Mouse (Mus musculus) limb, embryonic 15.5 days (tissue): Measurements from ENCODE around the gene Crb2. TPM values are rescaled to one million over a fixed set of nuclear protein-coding genes. Genes with fewer than 3 reads are reported as not detected.

Experiments used
- ATAC-seq: fragments of 200-750 bp; cut with Nextera tagmentation; 2 replicates; pipeline ENCODE4 v1.8.0; 2017; ENCODE audit warnings: low read depth, moderate TSS enrichment; ENCODE audit not compliant: insufficient number of reproducible peaks, low FRiP score, low TSS enrichment
- H3K27ac ChIP-seq: fragments of 300-500 bp; sonication (generic); 2 replicates; pipeline ENCODE4 v1.5.1; 2015; ENCODE audit warnings: moderate library complexity, mild to moderate bottlenecking, inconsistent platforms
- H3K27me3 ChIP-seq: fragments of 300-500 bp; sonication (generic); 2 replicates; pipeline ENCODE4 v1.6.1; 2015; ENCODE audit warnings: inconsistent platforms
- H3K36me3 ChIP-seq: fragments of 300-500 bp; sonication (generic); 2 replicates; pipeline ENCODE4 v1.6.1; 2015; ENCODE audit warnings: inconsistent platforms
- H3K4me1 ChIP-seq: fragments of 300-500 bp; sonication (generic); 2 replicates; pipeline ENCODE4 v1.6.1; 2015; ENCODE audit warnings: inconsistent platforms
- H3K4me2 ChIP-seq: fragments of 300-500 bp; sonication (generic); 2 replicates; pipeline ENCODE4 v1.6.1; 2015; ENCODE audit warnings: mild to moderate bottlenecking, inconsistent platforms
- H3K4me3 ChIP-seq: fragments of 300-500 bp; sonication (generic); 2 replicates; pipeline ENCODE4 v1.5.1; 2015; ENCODE audit warnings: mild to moderate bottlenecking, inconsistent platforms
- H3K9ac ChIP-seq: fragments of 300-500 bp; sonication (generic); 2 replicates; pipeline ENCODE4 v1.6.1; 2015; ENCODE audit warnings: inconsistent platforms
- H3K9me3 ChIP-seq: fragments of 300-500 bp; sonication (generic); 2 replicates; pipeline ENCODE4 v1.6.1; 2016; ENCODE audit warnings: inconsistent platforms
- WGBS: fragments of 180-500 bp; shearing (Covaris S2); methylation state at CpG from one replicate; pipeline ENCODE4 v1.1.7; 2015; 5-methylcytosine and 5-hydroxymethylcytosine counted together
- polyA plus RNA-seq: library from polyadenylated mRNA; unstranded; fragments of >200 nt; fragmentation: Nextera tagmentation; extraction: Ambion mirVana; gene quantifications from 2 replicates; pipeline ENCODE4 v1.2.1, GENCODE M21; 2015

Crb2 gene
- polyA plus RNA-seq, 1 experiment from 2014 or later: 0.36 TPM

- Histone ChIP-seq H3K9ac (no peak overlapping the region), H3K9me3 (no peaks in the 10 kb centered on the region), H3K27ac (no peak overlapping the region), H3K4me2 (no peak overlapping the region), H3K27me3 (no peaks in the 10 kb centered on the region), H3K4me3 (no peak overlapping the region), H3K4me1 (peaks cover 9% of the 10 kb centered on the region; the same call in 1 of the 2 replicates), H3K36me3 (peaks cover 20% of the 10 kb centered on the region)
- 82% methylated on average over 8 of the region's 8 CpGs for WGBS
- no peak for ATAC-seq
Measured at GRCm38 (mm10) chr2:37814820-37815361, 38.8 kb downstream of the Crb2 start.

DNA sequence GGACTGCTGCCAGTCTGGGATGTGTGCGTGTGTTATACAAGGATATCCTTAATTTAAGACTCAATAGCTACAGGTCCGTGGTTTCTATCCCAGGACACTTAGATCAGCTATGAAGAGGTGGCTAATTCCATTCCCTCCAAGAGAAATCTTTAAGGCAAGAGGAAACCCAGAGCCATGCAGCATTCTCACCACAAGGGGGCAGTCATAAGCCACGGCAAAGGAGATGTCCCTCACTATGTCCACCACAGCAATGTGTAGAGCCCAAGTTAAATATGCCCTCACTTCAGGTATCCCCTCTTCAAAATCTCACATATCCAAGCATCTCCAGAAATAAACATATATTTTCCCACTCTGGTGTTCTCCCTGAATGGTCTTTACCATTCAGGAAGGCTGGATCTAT lies 39.6 kb downstream of the Crb2 start:
- Histone ChIP-seq H3K27me3 (no peaks in the 10 kb centered on the region), H3K4me2 (no peak overlapping the region), H3K9ac (no peak overlapping the region), H3K4me1 (peaks cover 9% of the 10 kb centered on the region; the same call in 1 of the 2 replicates), H3K36me3 (peaks cover 15% of the 10 kb centered on the region), H3K9me3 (no peaks in the 10 kb centered on the region), H3K4me3 (no peak overlapping the region), H3K27ac (no peak overlapping the region)
- no peak for ATAC-seq
- WGBS: 16% methylated on average over 3 of the region's 3 CpGs

DNA sequence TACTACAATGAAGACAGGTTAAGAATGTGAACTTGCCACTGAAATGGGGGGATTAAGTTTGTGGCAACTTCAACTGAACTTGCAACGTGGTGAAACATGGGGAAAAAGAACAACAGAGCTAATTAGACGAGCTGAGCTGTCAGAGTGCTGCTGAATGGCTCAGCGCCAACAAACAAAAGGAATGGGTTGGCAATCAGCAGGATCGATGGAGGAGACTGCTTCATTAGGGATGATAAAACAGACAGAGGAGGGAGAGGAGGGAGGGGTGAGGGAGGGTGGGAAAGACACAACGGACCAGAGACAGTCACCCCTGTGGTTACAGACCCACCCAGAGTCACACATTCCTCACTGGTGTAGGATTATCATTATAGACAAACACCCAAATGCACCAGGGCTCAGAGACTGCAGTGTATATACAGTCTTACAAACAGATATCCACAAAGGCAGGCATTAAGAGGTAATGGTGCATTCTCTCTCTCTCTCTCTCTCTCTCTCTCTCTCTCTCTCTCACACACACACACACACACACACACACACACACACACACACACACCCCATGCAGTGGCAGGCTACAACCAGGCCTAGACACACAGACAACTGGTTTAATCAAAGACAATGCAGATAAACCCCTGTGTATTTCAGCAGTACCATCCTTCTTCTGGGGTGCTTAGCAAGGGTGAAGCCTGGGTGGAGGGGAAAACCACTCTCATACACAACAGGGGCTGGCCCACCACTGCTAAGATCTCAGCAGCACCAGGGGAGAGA lies 42.9 kb downstream of the Crb2 start:
- ATAC-seq: no peak
- Histone ChIP-seq H3K4me2 (no peak overlapping the region), H3K27ac (no peak overlapping the region), H3K4me3 (no peak overlapping the region), H3K27me3 (no peaks in the 10 kb centered on the region), H3K36me3 (no peaks in the 10 kb centered on the region; the same call in 1 of the 2 replicates), H3K4me1 (peaks cover 6% of the 10 kb centered on the region; the same call in 1 of the 2 replicates), H3K9me3 (no peaks in the 10 kb centered on the region), H3K9ac (no peak overlapping the region)
- 23% methylated on average over 5 of the region's 5 CpGs for WGBS

GRCm38 (mm10) chr2:37819526-37820152 lies 43.6 kb downstream of the Crb2 start:
- WGBS: 49% methylated on average over 4 of the region's 4 CpGs

GRCm38 (mm10) chr2:37822122-37822521 lies 46.1 kb downstream of the Crb2 start:
- WGBS: 66% methylated on average over 5 of the region's 5 CpGs
- H3K4me1 ChIP-seq: peaks cover 6% of the 10 kb centered on the region; the same call in 1 of the 2 replicates
- H3K9me3 ChIP-seq: no peaks in the 10 kb centered on the region
- H3K27ac ChIP-seq: no peak overlapping the region
- no peak overlapping the region for H3K4me3 ChIP-seq
- H3K27me3 ChIP-seq: no peaks in the 10 kb centered on the region
- peaks cover 3% of the 10 kb centered on the region; the same call in 1 of the 2 replicates for H3K36me3 ChIP-seq
- H3K9ac ChIP-seq: no peak overlapping the region
- H3K4me2 ChIP-seq: no peak overlapping the region
- no peak for ATAC-seq

More at GRCm38 (mm10) chr2:37819526-37820152, 43.6 kb downstream of the Crb2 start:
- no peak overlapping the region for H3K27ac ChIP-seq
- no peak overlapping the region for H3K4me2 ChIP-seq
- no peak overlapping the region for H3K4me3 ChIP-seq
- H3K9me3 ChIP-seq: no peaks in the 10 kb centered on the region
- H3K27me3 ChIP-seq: no peaks in the 10 kb centered on the region
- H3K9ac ChIP-seq: no peak overlapping the region
- H3K36me3 ChIP-seq: no peaks in the 10 kb centered on the region; the same call in 1 of the 2 replicates
- ATAC-seq: no peak
- H3K4me1 ChIP-seq: peaks cover 6% of the 10 kb centered on the region; the same call in 1 of the 2 replicates

- Histone ChIP-seq H3K27ac (no peak overlapping the region), H3K9ac (no peak overlapping the region), H3K4me3 (no peak overlapping the region), H3K4me2 (no peak overlapping the region), H3K36me3 (peaks cover 3% of the 10 kb centered on the region; the same call in 1 of the 2 replicates), H3K27me3 (no peaks in the 10 kb centered on the region), H3K4me1 (peaks cover 6% of the 10 kb centered on the region; the same call in 1 of the 2 replicates), H3K9me3 (no peaks in the 10 kb centered on the region)
- 75% methylated on average over 2 of the region's 2 CpGs for WGBS
- no peak for ATAC-seq
Measured at GRCm38 (mm10) chr2:37823826-37824225, 47.8 kb downstream of the Crb2 start.

DNA sequence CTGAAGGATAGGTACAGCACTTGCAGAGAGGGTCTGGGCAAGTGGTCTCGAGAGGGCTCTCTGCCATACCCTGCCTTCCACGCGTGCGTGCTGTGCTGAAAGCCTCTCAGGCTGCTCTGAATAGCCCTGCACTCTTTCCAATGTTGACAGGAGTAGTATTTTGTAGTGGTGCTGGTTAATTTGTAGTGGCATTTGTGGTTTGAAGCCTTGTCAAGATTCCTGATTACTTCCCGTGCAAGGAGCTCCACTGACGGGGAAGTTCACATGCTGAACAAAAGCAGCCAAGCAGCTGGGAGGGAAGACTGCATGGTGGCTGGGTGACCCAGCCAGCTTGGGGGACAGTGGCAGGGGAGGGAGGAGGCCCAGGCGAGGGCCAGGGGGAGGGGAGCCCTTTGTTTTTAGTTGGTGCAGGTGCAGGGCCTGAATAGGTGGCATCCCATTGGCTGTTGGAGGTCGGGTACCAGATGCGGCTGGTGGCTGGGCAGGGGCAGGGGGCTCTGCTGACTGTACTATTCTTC lies 53.8 kb downstream of the Crb2 start:
- Histone ChIP-seq H3K4me3 (no peak overlapping the region), H3K4me1 (no peaks in the 10 kb centered on the region), H3K36me3 (0 out of 2 replicates have a peak, but pooled peaks cover 2% of the 10 kb centered on the region), H3K9me3 (no peaks in the 10 kb centered on the region), H3K4me2 (no peak overlapping the region), H3K27me3 (no peaks in the 10 kb centered on the region), H3K9ac (no peak overlapping the region), H3K27ac (no peak overlapping the region)
- no peak for ATAC-seq
- WGBS: 61% methylated on average over 9 of the region's 9 CpGs

DNA sequence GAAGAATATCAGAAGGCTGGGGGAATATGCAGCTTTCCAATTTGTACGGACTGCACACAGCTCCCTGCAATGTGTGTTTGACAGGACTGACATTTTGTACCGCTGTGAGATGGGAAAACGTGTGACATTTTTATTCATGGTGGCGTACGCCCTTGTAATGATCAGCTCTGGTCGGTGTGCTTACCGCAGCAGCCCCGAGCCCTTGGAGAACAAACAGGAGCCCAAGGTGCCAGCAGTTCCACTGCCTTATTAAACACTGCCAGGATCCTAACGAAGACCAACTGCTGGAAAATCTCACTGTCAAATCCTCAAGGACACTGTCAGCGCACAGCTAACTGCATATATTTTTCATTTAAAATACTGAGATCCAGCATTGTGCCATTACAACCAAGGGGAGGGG lies 56.2 kb downstream of the Crb2 start:
- no peak overlapping the region for H3K9ac ChIP-seq
- 44% methylated on average over 10 of the region's 10 CpGs for WGBS
- no peak overlapping the region for H3K4me2 ChIP-seq
- no peaks in the 10 kb centered on the region for H3K27me3 ChIP-seq
- peaks cover 3% of the 10 kb centered on the region; the same call in 1 of the 2 replicates for H3K36me3 ChIP-seq
- no peaks in the 10 kb centered on the region for H3K4me1 ChIP-seq
- no peak overlapping the region for H3K4me3 ChIP-seq
- H3K9me3 ChIP-seq: no peaks in the 10 kb centered on the region
- no peak overlapping the region for H3K27ac ChIP-seq
- no peak for ATAC-seq

DNA sequence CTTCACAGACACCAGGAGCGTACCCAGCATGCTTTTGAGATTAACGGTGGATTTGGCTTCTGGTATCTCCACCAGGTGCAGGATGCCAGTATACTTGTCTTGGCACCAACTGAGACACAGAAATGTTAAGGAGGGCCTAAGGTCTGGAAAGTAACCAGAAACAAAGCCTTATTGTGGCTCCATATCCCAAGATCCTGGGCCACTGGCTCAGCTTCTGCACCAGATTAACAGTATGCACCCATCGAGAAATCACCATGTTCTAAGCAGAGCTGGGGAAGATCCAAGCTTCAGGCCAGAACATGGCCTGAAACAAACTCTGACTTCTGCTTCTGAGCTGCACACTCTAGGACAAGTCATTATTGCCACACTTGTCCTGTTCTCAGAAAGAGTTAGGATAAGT lies 60.9 kb downstream of the Crb2 start:
- no peaks in the 10 kb centered on the region for H3K9me3 ChIP-seq
- no peak overlapping the region for H3K4me2 ChIP-seq
- peaks cover 12% of the 10 kb centered on the region; the same call in 1 of the 2 replicates for H3K36me3 ChIP-seq
- no peak overlapping the region for H3K27ac ChIP-seq
- no peak overlapping the region for H3K9ac ChIP-seq
- H3K4me3 ChIP-seq: no peak overlapping the region
- H3K27me3 ChIP-seq: no peaks in the 10 kb centered on the region
- ATAC-seq: no peak
- WGBS: 94% methylated on average over 3 of the region's 3 CpGs
- peaks cover 2% of the 10 kb centered on the region; the same call in 1 of the 2 replicates for H3K4me1 ChIP-seq

DNA sequence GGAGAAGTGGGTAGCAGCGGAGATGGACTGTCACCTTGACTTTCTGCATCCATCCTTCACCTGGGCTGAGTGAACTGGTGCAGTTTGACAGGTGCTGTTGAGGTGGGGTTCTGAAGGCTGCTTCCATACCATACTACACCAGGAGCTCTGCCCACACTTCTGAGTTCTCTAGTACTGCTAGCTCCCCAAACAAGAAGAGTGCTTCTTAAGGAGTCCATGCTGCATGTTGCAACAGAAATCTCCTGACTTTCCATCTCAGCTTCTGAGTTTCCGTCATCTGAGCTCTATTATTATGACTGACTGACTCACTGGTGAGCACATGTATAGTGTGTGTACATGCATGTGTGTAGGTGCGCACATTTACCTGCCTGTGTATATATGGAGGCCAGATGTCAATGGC lies 61.5 kb downstream of the Crb2 start:
- Histone ChIP-seq H3K4me1 (peaks cover 8% of the 10 kb centered on the region), H3K4me3 (no peak overlapping the region), H3K9ac (no peak overlapping the region), H3K4me2 (no peak overlapping the region), H3K27ac (no peak overlapping the region), H3K27me3 (no peaks in the 10 kb centered on the region), H3K9me3 (no peaks in the 10 kb centered on the region), H3K36me3 (peaks cover 12% of the 10 kb centered on the region; the same call in 1 of the 2 replicates)
- no peak for ATAC-seq
- WGBS: 95% methylated on average over 3 of the region's 3 CpGs

DNA sequence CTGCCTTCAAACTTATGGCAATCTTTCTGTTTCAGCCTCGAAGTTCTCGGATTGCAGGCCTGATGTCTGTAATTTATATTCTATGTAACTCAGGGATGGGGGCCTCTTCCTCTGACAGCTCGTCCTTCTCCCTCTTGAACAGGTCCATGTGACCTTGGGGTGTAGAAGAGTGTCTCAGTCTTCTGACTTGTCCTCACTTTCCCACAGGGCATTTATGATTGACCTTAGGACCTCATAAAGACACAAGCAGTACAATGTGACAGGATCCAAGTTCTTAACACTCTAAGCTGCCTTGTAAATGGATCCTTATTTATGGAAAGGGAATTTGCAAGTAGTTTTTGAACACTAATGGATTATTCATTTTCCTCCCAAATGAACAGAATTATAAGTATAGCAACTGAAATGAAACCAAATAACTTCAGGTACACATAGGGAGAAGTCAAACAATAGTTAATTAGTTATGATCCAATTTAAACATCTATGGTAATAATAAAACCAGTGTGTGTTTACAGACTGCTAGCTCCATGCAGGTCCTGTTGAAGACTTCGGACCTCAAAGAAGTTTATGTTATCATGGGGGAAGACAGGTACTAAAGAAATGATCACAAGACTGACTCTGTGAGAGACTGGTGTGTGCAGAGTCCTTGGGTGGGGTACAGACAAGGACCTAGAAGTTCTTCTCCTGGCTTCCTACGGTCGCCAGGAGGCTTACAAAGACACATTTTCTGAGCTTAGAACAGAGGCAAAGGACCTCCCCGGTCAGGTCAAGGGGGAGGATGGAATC lies 62.3 kb downstream of the Crb2 start:
- Histone ChIP-seq H3K4me3 (no peak overlapping the region), H3K27me3 (no peaks in the 10 kb centered on the region), H3K27ac (no peak overlapping the region), H3K36me3 (peaks cover 12% of the 10 kb centered on the region; the same call in 1 of the 2 replicates), H3K4me2 (no peak overlapping the region), H3K9me3 (no peaks in the 10 kb centered on the region), H3K4me1 (peaks cover 14% of the 10 kb centered on the region), H3K9ac (no peak overlapping the region)
- no peak for ATAC-seq
- 74% methylated on average over 7 of the region's 7 CpGs for WGBS
